Mouse (Mus musculus): ENCODE results near the gene Prkch.

Gene Prkch

DNA sequence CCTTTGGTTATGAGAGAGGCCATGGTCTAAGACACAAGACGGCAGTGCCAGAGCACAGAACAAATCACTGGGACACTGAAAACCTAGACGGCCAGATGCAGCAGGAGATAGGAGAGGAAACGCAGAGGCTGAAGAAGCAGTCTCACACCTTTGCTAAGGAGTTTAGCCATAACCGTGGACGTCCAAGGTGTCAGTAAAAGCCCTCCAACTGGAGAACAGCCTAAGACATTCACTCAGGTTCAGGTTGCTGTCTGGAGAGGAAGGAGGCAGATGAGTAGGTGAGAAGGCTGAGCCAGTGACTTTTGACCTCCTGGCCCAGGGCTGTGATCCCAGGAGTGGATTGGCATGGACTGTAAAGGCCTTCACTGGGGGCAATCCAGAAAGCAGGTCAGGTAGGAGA lies 130.0 kb downstream of the Prkch start:
- DNase-seq (ENCODE audit: low spot score in 2 of 2): no peak

DNA sequence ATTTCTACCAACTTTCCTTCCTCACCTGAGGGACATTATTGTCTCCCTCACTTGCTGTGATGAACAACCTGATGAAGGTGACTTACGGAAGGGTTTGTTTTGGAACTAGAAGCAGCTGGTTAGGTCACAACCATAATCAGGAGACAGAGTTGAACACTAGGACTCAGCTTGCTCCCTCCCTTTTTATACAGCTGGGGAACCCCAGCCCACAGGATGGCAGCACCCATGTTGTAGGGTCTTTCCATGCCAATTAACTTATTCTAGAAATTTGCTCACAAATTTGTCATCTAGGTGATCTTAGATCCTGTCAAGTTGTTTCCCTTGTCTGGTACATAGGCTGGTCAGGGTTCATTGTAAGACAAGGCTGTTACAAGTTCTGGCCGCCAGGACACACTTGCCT lies 130.7 kb downstream of the Prkch start:
- DNase-seq (ENCODE audit: low spot score in 2 of 2): no peak

GRCm38 (mm10) chr12:73715954-73716731 lies 131.5 kb downstream of the Prkch start:
- DNase-seq (ENCODE audit: low spot score in 2 of 2): no peak

GRCm38 (mm10) chr12:73718036-73718435 lies 133.4 kb downstream of the Prkch start:
- no peak for DNase-seq (ENCODE audit: low spot score in 2 of 2)

GRCm38 (mm10) chr12:73719816-73720215 lies 135.2 kb downstream of the Prkch start:
- DNase-seq (ENCODE audit: low spot score in 2 of 2): no peak

DNA sequence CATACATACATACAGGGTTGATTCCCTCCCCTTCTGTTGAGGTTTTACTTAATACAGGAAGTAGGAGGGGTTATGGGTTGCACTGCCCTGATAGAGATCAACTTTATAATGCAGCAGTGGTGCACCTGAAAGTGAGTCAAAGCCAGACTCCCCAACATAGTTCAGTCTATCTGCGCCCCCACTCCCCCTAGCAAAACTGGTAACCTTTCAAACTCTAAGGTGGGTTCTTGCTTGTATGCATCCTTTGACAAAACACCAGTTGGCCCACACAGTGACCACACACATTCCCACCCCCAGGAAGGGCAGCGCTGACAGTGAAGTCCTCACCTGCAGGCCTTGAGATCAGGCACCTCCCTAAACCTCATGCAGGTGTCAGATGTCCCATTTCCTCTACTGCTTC lies 135.9 kb downstream of the Prkch start:
- no peak for DNase-seq (ENCODE audit: low spot score in 2 of 2)

DNA sequence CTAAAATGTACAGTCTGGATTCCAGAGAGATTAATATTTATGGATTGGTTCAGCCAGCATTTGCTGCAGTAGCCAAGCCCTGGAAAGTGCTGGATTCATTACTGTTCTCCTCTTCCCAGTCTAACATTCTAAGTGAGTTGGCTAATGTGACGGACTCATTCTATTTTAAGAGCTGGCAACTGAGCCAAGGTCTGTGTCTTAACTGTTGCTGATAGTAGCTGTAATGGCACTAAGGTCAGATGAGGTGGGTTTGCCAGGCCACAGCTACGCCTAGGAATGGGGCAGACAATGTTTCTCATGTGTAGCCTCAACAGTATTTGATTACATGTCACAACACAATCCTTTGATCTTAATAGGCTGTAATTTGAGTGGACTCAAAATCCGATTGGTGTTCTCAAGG lies 137.5 kb downstream of the Prkch start:
- DNase-seq (ENCODE audit: low spot score in 2 of 2): no peak

DNA sequence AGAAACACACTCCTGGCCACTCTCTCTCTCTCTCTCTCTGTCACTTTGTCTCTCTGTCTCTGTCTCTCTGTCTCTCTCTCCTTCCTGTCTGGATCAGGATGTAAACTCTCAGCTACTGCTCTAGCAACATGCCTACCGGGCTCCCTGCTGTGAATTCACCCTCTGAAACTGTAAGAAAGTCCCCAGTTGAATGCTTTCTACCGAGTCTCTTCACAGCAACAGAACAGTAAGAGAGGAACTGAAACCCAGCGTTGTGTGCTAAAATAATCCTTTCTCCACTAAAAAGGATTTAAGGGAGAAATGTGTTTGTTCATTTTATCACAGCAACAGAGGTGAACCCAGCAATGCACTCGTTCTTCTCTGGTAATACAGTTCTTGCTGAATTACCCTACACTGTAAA lies 138.5 kb downstream of the Prkch start:
- DNase-seq (ENCODE audit: low spot score in 2 of 2): no peak

GRCm38 (mm10) chr12:73723887-73724286 lies 139.3 kb downstream of the Prkch start:
- no peak for DNase-seq (ENCODE audit: low spot score in 2 of 2)

DNA sequence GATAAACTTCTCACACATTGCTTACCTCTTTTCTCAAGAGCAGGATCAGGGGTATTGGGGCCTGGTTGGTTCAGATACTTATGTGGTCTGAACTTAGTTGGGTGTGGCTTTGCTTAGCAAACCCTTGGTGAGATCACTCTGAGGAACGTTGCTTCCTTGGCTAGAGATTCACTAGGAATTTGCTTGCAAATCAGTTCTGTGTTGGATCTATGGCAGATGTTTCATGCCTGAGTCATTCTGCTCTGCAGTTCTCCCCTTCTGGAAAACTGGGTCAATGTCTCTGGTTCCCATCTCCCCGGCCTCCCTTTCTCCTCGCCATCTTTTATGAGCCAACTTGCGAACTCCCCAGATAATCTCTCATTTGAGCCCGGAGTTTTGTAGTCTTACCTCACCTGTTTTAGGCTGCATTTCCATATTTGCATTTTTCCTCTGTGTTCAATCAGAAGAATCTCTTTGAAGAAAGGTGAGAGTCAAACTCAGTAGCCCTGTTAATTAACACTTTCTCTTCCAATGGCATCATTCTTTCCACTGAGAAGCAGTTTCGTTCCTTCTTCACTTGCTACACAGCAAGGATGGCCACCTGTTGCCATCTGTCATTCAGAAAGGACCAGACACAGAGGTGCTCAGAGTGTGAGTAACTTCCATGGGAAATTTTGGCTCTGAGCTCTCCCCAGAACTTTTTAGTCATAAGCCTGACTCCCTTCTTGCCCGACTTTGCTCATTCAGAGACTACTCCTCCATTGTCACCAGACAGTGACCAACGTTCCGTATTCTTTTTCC lies 141.4 kb downstream of the Prkch start:
- no peak for DNase-seq (ENCODE audit: low spot score in 2 of 2)

DNA sequence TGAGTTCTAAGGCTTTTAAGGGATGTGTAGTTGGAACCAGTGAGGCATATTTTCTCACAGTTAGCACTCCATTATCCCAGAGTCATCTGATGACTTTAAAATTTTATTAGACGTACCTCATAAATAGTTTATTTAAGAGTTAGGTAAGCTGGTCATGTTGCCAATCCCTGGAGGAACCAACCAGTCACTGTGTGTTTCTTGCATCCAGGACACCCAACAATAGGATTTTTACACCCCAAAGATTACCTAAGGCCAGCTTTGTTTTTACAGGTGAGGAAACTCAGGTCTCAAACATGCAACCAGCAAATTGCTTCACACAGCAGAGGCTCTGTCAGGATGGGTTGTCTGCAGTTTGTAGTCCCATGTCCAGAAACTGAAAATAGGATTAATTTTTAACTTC lies 142.4 kb downstream of the Prkch start:
- no peak for DNase-seq (ENCODE audit: low spot score in 2 of 2)

DNA sequence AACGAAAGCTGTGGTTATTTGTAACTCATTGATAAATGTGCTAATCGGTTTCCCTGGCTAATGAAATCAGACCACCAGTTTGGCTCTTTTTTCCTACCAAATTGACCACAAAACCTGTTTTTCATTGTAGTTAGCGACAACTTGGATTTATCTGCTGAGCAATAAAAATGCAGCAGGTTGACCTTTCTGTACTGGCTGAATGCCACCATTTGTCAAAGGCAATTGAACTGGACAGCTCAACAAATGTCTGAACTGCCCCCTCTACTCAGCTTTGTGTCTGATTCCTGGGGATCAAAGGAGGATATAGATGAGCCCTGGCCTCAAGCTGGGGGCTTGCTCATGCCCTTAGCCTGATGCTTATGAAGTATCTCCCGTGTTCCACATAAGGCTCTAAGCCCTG lies 146.0 kb downstream of the Prkch start:
- no peak for DNase-seq (ENCODE audit: low spot score in 2 of 2)

DNA sequence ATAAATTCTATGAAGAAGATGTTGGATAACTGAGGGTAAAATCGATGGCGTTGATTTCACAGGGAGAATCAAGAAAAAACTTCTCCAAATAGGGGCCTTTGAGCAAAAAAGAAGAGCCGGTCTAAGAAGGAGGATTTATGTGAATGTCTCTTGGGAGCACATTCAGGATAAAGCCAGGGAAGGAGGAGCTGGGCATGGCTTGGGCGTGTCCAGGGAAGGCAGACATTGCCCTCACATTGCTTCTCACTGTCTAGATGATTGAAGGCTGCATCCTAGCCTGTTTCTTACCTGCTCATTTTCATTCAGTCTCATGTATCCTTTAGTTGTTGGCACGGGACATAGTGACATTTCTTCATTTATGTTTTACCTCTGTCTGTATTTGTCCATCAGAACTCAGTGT lies 146.5 kb downstream of the Prkch start:
- no peak for DNase-seq (ENCODE audit: low spot score in 2 of 2)

DNA sequence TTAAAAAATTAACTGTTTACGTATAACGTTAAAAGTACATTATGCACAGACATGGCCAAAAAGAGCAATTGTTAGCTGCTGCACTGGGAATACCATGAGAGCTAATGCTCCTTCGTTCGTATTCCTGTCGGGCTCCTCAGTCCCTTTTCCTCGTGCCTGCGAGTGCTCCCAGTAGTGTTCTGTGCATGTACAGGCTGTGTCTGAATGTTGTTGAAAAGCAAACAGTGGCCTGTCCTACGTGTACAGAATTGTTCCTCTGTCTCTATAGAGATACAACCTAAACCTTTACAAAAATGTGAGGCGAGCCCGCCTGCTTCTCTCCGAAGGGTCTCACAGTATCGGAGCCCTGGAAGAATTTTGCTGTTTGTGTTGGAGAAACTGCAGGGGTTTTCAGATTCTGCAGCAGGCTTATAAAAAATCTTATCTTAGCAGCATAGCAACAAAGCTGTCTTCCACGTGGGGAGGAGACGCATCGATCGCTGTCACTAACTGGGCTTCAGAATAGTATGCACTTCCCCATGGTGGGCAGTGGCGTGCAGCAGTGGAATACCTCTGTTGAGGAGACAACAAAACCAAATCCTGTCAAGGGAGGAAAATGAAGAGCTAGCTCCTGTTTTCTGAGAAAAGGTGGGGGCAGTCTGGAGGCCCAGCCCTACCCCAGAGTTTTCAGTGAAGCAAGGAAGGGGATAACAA lies 147.4 kb downstream of the Prkch start:
- no peak for DNase-seq (ENCODE audit: low spot score in 2 of 2)

GRCm38 (mm10) chr12:73732862-73733261 lies 148.3 kb downstream of the Prkch start:
- no peak for DNase-seq (ENCODE audit: low spot score in 2 of 2)

- no peak for DNase-seq (ENCODE audit: low spot score in 2 of 2)
Measured at GRCm38 (mm10) chr12:73736931-73737330, 152.3 kb downstream of the Prkch start.

- DNase-seq (ENCODE audit: low spot score in 2 of 2): no peak
Measured at GRCm38 (mm10) chr12:73739611-73740219, 155.1 kb downstream of the Prkch start.

DNA sequence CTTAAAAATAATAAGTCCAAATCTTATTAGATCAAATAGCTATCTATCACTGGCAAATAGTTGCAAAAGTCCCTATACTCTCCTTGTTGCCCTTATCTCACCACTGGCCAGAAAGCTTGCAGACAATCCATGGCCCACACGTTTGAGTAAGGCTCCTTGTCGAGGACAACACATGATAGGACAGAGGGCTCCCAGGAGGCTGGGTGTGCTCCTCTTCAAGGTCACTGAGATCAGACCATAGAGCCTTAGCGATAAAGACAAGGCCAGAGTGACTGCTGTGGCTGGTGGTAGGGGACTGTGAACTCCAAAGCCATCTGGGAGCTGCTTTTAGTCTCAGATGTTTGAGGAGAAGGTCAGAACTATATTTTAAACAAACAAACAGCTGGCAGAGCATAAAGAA lies 158.0 kb downstream of the Prkch start:
- no peak for DNase-seq (ENCODE audit: low spot score in 2 of 2)

DNA sequence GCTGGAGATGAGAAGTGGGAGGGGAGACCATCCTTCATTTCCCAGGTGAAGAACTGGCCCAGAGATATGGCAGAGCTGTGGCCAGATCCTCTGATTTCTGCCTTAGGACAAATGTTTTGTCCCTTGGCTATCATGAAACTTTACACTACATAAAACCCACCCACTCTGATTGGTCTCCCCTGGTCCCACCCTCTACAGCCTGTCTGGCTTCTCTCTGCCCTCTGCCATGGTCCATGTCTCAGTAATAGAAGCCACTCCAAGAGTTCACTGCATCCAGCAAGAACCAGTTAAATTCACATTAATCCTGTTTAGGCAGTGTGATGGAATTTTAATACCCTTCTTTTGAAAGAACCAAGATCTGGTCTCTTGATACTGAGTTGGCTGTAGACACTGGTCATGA lies 158.5 kb downstream of the Prkch start:
- no peak for DNase-seq (ENCODE audit: low spot score in 2 of 2)

DNA sequence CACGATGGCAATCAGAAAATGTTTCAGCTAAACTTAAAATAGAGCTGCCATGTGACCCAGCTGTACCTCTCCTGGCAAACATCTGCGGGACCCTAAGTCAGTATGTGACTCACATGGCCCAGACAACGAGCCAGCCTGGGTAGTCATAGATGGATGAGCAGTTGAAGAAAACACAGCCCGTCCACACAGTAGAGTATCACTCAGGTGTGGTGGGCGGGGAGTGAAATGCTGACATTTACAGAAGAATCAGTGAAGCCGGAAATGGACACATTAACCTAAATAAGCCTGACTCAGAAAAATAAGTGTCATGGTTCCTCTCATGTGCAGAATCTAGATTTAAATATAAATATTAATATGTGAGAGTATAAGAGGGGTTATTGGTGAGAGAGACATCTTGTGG lies 161.5 kb downstream of the Prkch start:
- DNase-seq (ENCODE audit: low spot score in 2 of 2): no peak

GRCm38 (mm10) chr12:73748373-73748772 lies 163.8 kb downstream of the Prkch start:
- no peak for DNase-seq (ENCODE audit: low spot score in 2 of 2)

GRCm38 (mm10) chr12:73754476-73755150 lies 170.0 kb downstream of the Prkch start:
- DNase-seq (ENCODE audit: low spot score in 2 of 2): no peak

Data from frontal cortex, postnatal 14 days (tissue).